Mouse (Mus musculus) liver, postnatal 0 days (tissue): Measurements from ENCODE around the gene Ubash3b. TPM values are rescaled to one million over a fixed set of nuclear protein-coding genes. Genes with fewer than 3 reads are reported as not detected.

Source experiments
- ATAC-seq: fragments of 200-750 bp; cut with Nextera tagmentation; 2 replicates; pipeline ENCODE4 v1.8.0; 2017; ENCODE audit warnings: mild to moderate bottlenecking, moderate library complexity
- DNase-seq: peaks from one replicate; pipeline ENCODE4 v3.0.0-alpha.2; 2016
- H3K27ac ChIP-seq: fragments of 300-500 bp; sonication (generic); 2 replicates; pipeline ENCODE4 v1.5.1; 2014; ENCODE audit warnings: antibody characterized with exemption, moderate library complexity, mild to moderate bottlenecking, low read depth
- H3K27me3 ChIP-seq: fragments of 300-500 bp; sonication (generic); 2 replicates; pipeline ENCODE4 v1.6.1; 2014; ENCODE audit warnings: low read length, control low read depth, mixed read lengths; ENCODE audit not compliant: insufficient read depth
- H3K36me3 ChIP-seq: fragments of 300-500 bp; sonication (generic); replicated peaks from 2 replicates; pipeline ENCODE4 v1.6.1; 2014; ENCODE audit warnings: mild to moderate bottlenecking, control low read depth, low read length, moderate library complexity, mixed read lengths; ENCODE audit not compliant: insufficient read depth
- H3K4me1 ChIP-seq: fragments of 300-500 bp; sonication (generic); 2 replicates; pipeline ENCODE4 v1.6.1; 2014; ENCODE audit warnings: antibody characterized with exemption, mild to moderate bottlenecking, control low read depth; ENCODE audit not compliant: insufficient read depth
- H3K4me2 ChIP-seq: fragments of 300-500 bp; sonication (generic); 2 replicates; pipeline ENCODE4 v1.6.1; 2014; ENCODE audit warnings: low read depth, mild to moderate bottlenecking, low read length, moderate library complexity, mixed read lengths
- H3K4me3 ChIP-seq: fragments of 300-500 bp; sonication (generic); 2 replicates; pipeline ENCODE4 v1.5.1; 2014; ENCODE audit warnings: low read depth, low read length
- H3K9ac ChIP-seq: fragments of 300-500 bp; sonication (generic); replicated peaks from 2 replicates; pipeline ENCODE4 v1.6.1; 2014; ENCODE audit warnings: mild to moderate bottlenecking, moderate library complexity
- H3K9me3 ChIP-seq: fragments of 300-500 bp; sonication (generic); 2 replicates; pipeline ENCODE4 v1.6.1; 2016; ENCODE audit warnings: mild to moderate bottlenecking, control low read depth, low read length, mixed read lengths
- CTCF ChIP-seq: sonication (generic); IDR thresholded peaks from 2 replicates; pipeline ENCODE4 v1.5.1; 2016; ENCODE audit warnings: antibody characterized with exemption, low read depth
- EP300 ChIP-seq: IDR thresholded peaks from 2 replicates; pipeline ENCODE4 v1.6.1; 2016; ENCODE audit warnings: antibody characterized with exemption, low read depth, mild to moderate bottlenecking
- WGBS: fragments of 180-500 bp; shearing (Covaris S2); extraction: QIAGEN DNeasy Blood & Tissue Kit; methylation state at CpG from one replicate; pipeline ENCODE4 v1.1.7; 2014; ENCODE audit not compliant: insufficient replicate concordance; 5-methylcytosine and 5-hydroxymethylcytosine counted together
- polyA plus RNA-seq: library from polyadenylated mRNA; unstranded; fragments of >200 nt; fragmentation: Nextera tagmentation; extraction: Ambion mirVana; gene quantifications from 2 replicates; pipeline ENCODE4 v1.2.1, GENCODE M21; 2015

Ubash3b gene
- polyA plus RNA-seq, 1 experiment from 2014 or later = 6.6 TPM

- Histone ChIP-seq H3K4me2 (no peak overlapping the region), H3K9me3 (no peaks in the 10 kb centered on the region), H3K9ac (no peak overlapping the region), H3K4me3 (no peak overlapping the region), H3K27ac (no peak overlapping the region), H3K27me3 (no peaks in the 10 kb centered on the region), H3K4me1 (peaks cover 20% of the 10 kb centered on the region), H3K36me3 (no peaks in the 10 kb centered on the region)
- 21% methylated on average over 8 of the region's 8 CpGs for WGBS
- ATAC-seq (no peak), DNase-seq (no peak)
- no peak for TF ChIP-seq CTCF
- TF ChIP-seq EP300 = no peak
These were observed 8.5 kb upstream of the Ubash3b start for GRCm38 (mm10) chr9:41170026-41170425.

- ATAC-seq (no peak), DNase-seq (no peak)
- no peaks in the 10 kb centered on the region for H3K27me3 ChIP-seq
- no peak overlapping the region for H3K27ac ChIP-seq
- H3K9me3 ChIP-seq = no peaks in the 10 kb centered on the region
- no peak overlapping the region for H3K9ac ChIP-seq
- no peak overlapping the region for H3K4me3 ChIP-seq
- 55% methylated on average over 2 of the region's 2 CpGs for WGBS
- H3K4me1 ChIP-seq = peaks cover 20% of the 10 kb centered on the region
- TF ChIP-seq EP300 (no peak), CTCF (no peak)
- no peaks in the 10 kb centered on the region for H3K36me3 ChIP-seq
- no peak overlapping the region for H3K4me2 ChIP-seq
These were observed 7.2 kb upstream of the Ubash3b start for GRCm38 (mm10) chr9:41168656-41169055.

GRCm38 (mm10) chr9:41168206-41168605 lies 6.7 kb upstream of the Ubash3b start:
- ATAC-seq (no peak), DNase-seq (no peak)
- no peaks in the 10 kb centered on the region for H3K27me3 ChIP-seq
- H3K27ac ChIP-seq = no peak overlapping the region
- H3K9me3 ChIP-seq = no peaks in the 10 kb centered on the region
- no peaks in the 10 kb centered on the region for H3K36me3 ChIP-seq
- H3K9ac ChIP-seq = no peak overlapping the region
- 84% methylated on average over 6 of the region's 6 CpGs for WGBS
- no peak overlapping the region for H3K4me2 ChIP-seq
- H3K4me3 ChIP-seq = no peak overlapping the region
- TF ChIP-seq EP300 (no peak), CTCF (no peak)
- peaks cover 19% of the 10 kb centered on the region for H3K4me1 ChIP-seq

- Histone ChIP-seq H3K27me3 (no peaks in the 10 kb centered on the region), H3K9ac (no peak overlapping the region), H3K4me3 (no peak overlapping the region), H3K36me3 (no peaks in the 10 kb centered on the region), H3K9me3 (no peaks in the 10 kb centered on the region), H3K4me2 (no peak overlapping the region), H3K27ac (no peak overlapping the region), H3K4me1 (peaks cover 9% of the 10 kb centered on the region)
- DNase-seq = no peak
- 30% methylated on average over 10 of the region's 10 CpGs for WGBS
- TF ChIP-seq EP300 (peak; percentile 66), CTCF (no peak)
- peak; percentile 40; the same call in 1 of the 2 replicates for ATAC-seq
These were observed 5.4 kb upstream of the Ubash3b start for GRCm38 (mm10) chr9:41166886-41167285.

GRCm38 (mm10) chr9:41162363-41162762 lies 866 bp upstream of the Ubash3b start:
- DNase-seq = no peak
- ATAC-seq = no peak
- H3K27me3 ChIP-seq = no peaks in the 10 kb centered on the region
- H3K27ac ChIP-seq = no peak overlapping the region
- H3K4me1 ChIP-seq = peaks cover 10% of the 10 kb centered on the region
- H3K4me3 ChIP-seq = no peak overlapping the region
- no peaks in the 10 kb centered on the region for H3K9me3 ChIP-seq
- no peak overlapping the region for H3K9ac ChIP-seq
- no peak for TF ChIP-seq EP300
- no peak for TF ChIP-seq CTCF
- H3K4me2 ChIP-seq = no peak overlapping the region
- WGBS = 58% methylated on average over 4 of the region's 4 CpGs
- H3K36me3 ChIP-seq = no peaks in the 10 kb centered on the region

DNA sequence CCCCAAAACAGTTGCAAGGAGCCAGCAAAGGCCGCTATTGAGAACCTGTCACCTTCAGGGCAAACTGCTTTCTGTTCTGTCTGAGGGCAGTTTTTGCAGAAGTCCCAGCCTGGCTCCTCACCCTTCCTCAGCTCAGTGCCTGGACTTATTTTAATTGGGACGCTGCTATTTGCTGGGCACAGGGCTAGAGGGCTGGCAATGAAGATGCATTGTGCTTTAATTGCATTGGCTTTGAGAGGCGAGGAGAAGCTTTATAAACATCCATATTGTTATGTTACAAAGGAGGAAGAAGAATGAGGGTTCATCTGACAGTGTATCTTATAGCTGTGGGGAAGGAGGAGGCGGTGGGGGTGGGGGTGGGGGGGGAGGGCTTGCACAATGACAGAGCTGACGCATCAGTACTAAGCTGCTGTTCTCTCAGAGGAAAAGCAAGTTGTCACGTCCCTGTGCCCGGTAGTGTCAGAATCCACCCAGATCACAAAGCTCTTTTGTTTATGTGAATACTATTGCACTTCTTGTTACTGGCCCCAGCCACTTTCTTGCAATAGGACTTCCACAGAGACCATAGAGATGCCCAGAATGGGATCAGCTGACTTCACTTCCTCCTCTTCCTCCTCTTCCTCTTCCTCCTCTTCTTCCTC lies 841 bp downstream of the Ubash3b start:
- H3K36me3 ChIP-seq = no peaks in the 10 kb centered on the region
- H3K9me3 ChIP-seq = no peaks in the 10 kb centered on the region
- H3K9ac ChIP-seq = no peak overlapping the region
- 0 out of 2 replicates have a peak overlapping the region, but pooled peaks have one; percentile 24 for H3K4me2 ChIP-seq
- no peak overlapping the region for H3K4me3 ChIP-seq
- peaks cover 13% of the 10 kb centered on the region for H3K27me3 ChIP-seq
- TF ChIP-seq EP300 (no peak), CTCF (no peak)
- ATAC-seq (peak; percentile 32), DNase-seq (no peak)
- 32% methylated on average over 7 of the region's 7 CpGs for WGBS
- peak overlapping the region; percentile 58 for H3K27ac ChIP-seq
- H3K4me1 ChIP-seq = peaks cover 16% of the 10 kb centered on the region

GRCm38 (mm10) chr9:41159223-41159622 lies 2.3 kb downstream of the Ubash3b start:
- peaks cover 16% of the 10 kb centered on the region for H3K4me1 ChIP-seq
- H3K36me3 ChIP-seq = no peaks in the 10 kb centered on the region
- ATAC-seq = no peak
- no peaks in the 10 kb centered on the region for H3K9me3 ChIP-seq
- TF ChIP-seq CTCF = no peak
- no peak for TF ChIP-seq EP300
- no peak for DNase-seq
- WGBS = 74% methylated on average over 2 of the region's 2 CpGs
- H3K9ac ChIP-seq = no peak overlapping the region
- no peak overlapping the region for H3K27ac ChIP-seq
- H3K4me2 ChIP-seq = no peak overlapping the region
- no peak overlapping the region for H3K4me3 ChIP-seq
- peaks cover 13% of the 10 kb centered on the region for H3K27me3 ChIP-seq
